Mouse (Mus musculus) G1E-ER4 (cell line): ENCODE results near the gene Hist1h2ao. TPM values are rescaled to one million over a fixed set of nuclear protein-coding genes. Genes with fewer than 3 reads are reported as not detected.
"Not testable (repeated sequence)": the region's sequence is repeated elsewhere in the genome, so short reads cannot be mapped to it uniquely, and the experiment has no call there.

Source experiments
- GATA1 ChIP-seq: IDR thresholded peaks from one replicate; pipeline ENCODE4 v1.8.0; 2012; ENCODE audit warnings: low read length, inconsistent platforms
- polyA plus RNA-seq: library from polyadenylated mRNA; stranded (reverse); fragments of >175 nt; gene quantifications from 2 replicates; pipeline ENCODE4 v1.2.3, GENCODE M21; 2012

The Hist1h2ao gene
- polyA plus RNA-seq, 1 experiment: 5,007 TPM

DNA sequence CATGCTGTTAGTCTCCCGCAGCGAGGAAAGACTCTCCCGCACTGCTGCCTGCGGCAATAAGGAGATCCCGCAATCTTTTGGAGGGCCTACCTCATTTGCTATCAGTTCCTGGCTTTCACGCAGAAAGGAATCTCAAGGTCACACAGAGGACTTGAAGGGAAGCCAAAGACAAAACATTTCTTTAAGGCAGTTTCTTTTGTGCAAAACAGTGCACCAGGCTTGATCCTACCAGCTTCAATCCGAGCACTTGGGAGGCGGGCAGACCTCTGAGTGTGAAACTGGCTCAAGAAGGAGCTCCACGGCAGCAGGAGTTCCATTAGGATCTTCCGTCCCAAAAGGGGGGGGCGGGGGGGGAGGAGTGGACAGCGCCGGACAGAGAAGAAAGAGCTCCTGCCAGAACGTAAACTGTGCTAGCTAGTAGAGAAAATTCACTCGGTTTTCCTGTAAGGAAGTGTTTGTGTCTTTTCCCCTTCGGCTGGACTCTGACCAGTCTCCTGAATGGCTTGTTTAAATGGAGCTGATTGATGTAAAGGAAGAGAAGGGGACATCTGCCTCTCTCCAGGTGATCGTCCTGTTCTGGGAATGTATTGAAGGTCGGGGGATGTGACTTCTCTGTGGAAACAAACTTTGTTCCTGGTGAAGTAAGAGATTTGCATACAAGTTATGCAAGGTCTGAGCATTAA is 19.5 kb upstream of the Hist1h2ao start:
- TF ChIP-seq GATA1: no peak

DNA sequence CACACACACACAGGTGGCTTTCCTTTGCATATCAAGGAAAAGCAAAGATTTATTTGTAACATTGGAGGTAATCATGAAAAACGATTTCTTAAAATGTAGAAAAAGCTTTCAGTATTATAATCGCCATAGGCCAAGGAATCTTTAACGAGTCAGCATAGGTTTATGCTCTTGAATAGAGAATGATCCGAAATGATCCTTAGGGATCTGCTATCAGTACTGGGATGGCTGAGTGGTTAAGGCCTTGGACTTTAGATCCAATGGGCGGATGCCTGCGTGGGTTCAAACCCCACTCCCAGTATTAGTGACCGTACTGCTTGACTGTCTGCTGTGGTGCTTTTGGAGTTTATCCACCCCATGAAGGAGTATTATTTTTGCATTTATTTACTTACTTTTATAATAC is 14.7 kb upstream of the Hist1h2ao start:
- TF ChIP-seq GATA1: no peak

DNA sequence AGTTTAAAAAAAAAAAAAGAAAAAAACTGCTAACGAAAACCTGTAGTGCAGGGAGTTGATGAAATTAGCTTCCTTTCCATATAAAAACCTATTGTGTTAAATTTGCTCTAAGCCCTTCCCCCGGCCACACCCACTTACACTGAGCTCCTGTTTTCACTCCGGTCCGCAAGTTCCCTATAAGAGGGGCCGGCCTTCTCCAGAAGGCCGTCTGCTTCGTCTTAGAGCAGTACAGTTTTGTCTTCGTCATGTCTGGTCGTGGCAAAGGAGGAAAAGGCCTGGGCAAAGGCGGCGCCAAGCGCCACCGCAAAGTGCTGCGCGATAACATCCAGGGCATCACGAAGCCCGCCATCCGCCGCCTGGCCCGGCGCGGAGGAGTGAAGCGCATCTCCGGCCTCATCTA is 1.3 kb downstream of the Hist1h2ao start, which contains the start of gene Hist1h4m:
Hist1h4m (plus strand) TSS at position 208 of the 400 bp plus-strand sequence.
- TF ChIP-seq GATA1: not testable (repeated sequence)

DNA sequence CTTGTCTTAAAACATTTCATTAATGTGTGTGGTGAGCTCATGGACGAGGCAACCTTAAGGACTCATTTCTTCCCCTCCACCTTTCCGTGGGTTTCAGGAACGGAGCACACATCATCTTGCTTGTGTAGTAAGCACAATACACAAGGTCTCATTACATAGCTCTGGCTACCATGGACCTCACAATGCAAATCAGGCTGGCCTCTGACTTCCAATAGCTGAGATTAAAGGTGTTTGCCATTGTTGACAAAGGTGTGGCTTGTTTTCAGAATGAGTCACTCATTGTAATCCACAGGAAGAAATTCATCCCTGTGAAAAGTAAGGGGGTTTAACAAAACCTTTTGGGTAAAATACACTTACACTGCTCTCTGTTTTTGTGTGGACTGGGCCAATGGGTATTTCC is 18.2 kb downstream of the Hist1h2ao start:
- TF ChIP-seq GATA1: no peak

DNA sequence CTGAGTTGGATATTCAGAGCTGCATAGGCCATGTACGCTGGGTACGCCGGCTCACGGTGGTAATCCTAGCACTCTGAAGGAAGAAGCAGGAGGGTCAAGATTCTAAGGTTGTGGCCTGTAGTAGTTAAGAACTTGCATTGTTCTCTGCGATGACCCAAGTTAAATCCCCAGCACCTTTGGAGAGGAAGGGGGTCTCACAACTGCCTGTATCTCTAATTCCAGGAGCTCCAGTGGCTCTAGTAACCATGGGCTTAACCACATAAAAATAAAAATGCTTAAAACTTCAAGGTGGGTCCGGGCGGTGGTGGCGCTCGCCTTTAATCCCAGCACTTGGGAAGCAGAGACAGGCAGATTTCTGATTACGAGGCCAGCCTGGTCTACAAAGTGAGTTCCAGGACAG is 20.1 kb downstream of the Hist1h2ao start:
- TF ChIP-seq GATA1: no peak

DNA sequence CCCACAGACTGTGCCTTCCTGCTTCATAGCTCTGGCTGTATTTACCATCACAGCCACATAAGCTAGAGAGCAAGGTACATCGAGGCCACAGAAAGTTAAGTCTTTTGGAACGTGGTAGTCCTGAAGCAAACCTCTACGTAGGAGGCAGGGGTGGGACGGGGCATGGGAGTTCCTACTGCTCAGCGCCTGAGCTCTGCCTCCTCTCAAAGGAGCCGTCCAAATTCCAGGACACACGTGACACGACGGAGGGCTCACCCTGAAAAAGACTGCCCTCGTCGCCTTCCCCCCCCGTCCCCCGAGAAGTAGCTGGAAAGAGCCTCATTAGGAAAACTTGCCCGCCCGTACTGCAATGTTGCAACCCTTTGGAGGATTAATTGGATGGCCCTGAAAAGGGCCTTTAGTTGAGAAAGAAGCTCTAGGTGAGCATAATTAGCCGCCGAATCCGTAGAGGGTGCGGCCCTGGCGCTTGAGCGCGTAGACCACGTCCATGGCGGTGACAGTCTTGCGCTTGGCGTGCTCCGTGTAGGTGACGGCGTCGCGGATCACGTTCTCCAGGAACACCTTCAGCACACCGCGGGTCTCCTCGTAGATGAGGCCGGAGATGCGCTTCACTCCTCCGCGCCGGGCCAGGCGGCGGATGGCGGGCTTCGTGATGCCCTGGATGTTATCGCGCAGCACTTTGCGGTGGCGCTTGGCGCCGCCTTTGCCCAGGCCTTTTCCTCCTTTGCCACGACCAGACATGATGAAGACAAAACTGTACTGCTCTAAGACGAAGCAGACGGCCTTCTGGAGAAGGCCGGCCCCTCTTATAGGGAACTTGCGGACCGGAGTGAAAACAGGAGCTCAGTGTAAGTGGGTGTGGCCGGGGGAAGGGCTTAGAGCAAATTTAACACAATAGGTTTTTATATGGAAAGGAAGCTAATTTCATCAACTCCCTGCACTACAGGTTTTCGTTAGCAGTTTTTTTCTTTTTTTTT is 21.4 kb downstream of the Hist1h2ao start, which contains the start of gene Hist1h4n:
Hist1h4n (minus strand) TSS at position 779 of the 977 bp plus-strand sequence.
- TF ChIP-seq GATA1: not testable (repeated sequence)

DNA sequence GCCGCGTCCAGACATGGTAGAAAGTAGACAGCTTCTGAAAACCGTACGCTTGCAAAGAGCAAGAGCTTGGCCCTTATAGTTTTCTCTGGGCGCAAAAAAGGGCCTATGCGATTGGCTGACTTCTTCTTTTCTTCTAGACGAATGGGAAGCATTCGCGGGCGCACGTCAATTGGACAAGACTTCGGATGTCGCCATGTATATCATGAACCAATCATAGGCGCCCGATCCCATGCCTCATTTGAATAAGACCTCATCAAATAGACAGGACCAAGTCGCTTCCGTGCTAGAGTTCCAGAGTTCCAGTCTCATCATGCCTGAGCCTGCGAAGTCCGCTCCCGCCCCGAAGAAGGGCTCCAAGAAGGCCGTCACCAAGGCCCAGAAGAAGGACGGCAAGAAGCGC is 23.2 kb downstream of the Hist1h2ao start, which contains the start of the genes Hist1h2ap and Hist1h2br:
Hist1h2ap (minus strand) TSS at position 47 of the 400 bp plus-strand sequence.
Hist1h2br (plus strand) TSS at position 283 of the 400 bp plus-strand sequence.
- not testable (repeated sequence) for TF ChIP-seq GATA1

DNA sequence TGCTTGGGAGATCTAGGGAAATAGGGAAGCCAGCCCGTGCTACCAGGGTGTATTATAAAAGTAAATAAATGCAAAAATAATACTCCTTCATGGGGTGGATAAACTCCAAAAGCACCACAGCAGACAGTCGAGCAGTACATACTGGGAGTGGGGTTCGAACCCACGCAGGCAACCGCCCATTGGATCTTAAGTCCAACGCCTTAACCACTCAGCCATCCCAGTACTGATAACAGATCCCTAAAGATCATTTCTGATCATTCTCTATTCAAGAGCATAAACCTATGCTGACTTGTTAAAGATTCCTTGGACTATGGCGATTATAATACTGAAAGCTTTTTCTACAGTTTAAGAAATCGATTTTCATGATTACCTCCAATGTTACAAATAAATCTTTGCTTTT is 37.6 kb downstream of the Hist1h2ao start:
- TF ChIP-seq GATA1: no peak

DNA sequence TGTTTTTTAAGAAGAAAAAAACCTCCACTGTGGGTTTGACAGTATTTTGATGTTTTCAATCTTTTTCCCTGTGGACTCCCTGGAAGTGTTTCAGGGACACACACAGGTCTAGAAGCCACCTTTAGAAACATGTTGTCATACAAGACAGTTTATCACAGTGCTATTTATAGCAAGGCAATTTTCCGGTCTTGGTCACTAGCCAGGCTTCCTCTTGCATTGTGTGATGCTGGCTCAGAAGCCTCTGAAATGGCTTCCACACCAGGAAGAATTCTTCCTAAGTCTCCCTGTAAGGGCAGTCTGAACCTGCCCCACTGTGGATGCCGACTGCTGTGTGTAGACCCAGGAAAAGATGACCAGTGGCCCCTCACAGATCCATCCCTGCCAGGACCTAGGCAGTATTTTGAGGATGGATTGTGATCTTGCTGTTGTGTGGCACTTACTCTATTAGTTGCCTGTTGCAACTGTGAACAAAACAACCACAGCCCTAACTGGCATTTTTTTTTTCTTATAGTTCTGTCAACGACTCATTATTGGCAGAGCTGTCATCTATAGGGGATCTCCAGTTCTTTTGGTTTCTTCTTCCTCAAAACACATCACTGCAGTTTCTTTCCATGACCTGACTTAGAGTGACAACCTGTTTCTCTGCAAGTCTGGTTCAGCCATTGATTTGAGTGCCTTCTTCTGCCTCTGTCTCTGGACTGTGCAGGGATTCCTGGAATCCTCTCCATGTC is 42.1 kb downstream of the Hist1h2ao start:
- TF ChIP-seq GATA1: no peak

DNA sequence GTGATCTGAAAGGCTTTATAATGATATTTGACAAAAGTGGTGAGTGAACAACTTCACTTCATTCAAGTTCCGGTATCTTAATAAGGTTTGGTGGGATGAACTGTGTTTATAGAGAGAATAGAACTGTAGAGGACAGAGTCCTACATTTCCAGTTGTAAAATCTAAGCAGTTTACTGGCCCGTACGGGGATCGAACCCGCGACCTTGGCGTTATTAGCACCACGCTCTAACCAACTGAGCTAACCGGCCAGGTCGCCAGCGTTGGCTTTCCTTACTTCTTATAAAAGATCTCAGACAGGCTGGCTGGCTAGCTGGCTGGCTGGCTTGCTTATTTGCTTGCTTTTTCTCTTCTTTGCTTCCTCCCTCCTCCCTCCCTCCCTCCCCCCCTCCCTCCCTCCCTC is 44.9 kb downstream of the Hist1h2ao start:
- no peak for TF ChIP-seq GATA1

DNA sequence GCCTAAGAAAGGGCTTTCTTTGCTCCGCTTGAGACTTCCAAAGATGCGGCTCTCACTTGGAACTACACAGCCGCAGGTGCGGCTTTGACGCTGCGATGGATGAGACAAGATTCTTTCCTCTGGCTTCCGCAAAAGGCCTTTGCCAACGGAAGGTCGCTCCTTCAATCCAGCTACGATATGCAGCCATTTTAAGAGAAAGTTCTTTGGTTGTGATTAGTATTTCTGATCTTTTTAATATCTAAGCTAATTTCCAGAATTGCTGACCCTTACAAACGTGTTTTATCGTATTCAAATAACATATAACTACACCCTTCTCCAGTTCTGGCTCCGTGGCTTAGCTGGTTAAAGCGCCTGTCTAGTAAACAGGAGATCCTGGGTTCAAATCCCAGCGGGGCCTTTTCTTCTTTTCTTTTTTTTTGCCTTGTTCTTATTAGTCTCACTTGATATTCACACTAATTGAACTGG is 45.5 kb downstream of the Hist1h2ao start:
- no peak for TF ChIP-seq GATA1

Other genes starting within 250 kb of the Hist1h2ao start
- gene Olfr1364, start 228.7 kb upstream of the Hist1h2ao start, polyA plus RNA-seq: not detected in 2 replicates
- gene Olfr1362, start 196.4 kb upstream of the Hist1h2ao start, polyA plus RNA-seq: not detected in 2 replicates
- gene Olfr11, start 167.9 kb upstream of the Hist1h2ao start, polyA plus RNA-seq: not detected in 2 replicates
- not detected in 2 replicates for gene Olfr1361, start 147.1 kb upstream of the Hist1h2ao start, polyA plus RNA-seq
- gene Olfr1360, start 133.1 kb upstream of the Hist1h2ao start, polyA plus RNA-seq: not detected in 2 replicates
- not detected in 2 replicates for gene Olfr1359, start 112.4 kb upstream of the Hist1h2ao start, polyA plus RNA-seq
- gene Hist1h2bl, start 94.3 kb upstream of the Hist1h2ao start, polyA plus RNA-seq: 9.8 and 10.6 TPM in 2 replicates
- 372 and 421 TPM in 2 replicates for gene Hist1h2ai, start 94.0 kb upstream of the Hist1h2ao start, polyA plus RNA-seq
- gene Hist1h3h, start 92.8 kb upstream of the Hist1h2ao start, polyA plus RNA-seq: 53.9 and 54.4 TPM in 2 replicates
- gene Hist1h2bm, start 88.4 kb upstream of the Hist1h2ao start, polyA plus RNA-seq: 1.9 and 2.1 TPM in 2 replicates
- 1.9 and 2.4 TPM in 2 replicates for gene Hist1h4j, start 75.4 kb upstream of the Hist1h2ao start, polyA plus RNA-seq
- 22.6 and 25.4 TPM in 2 replicates for gene Hist1h4k, start 60.0 kb upstream of the Hist1h2ao start, polyA plus RNA-seq
- 69.0 and 85.5 TPM in 2 replicates for gene Hist1h2ak, start 56.6 kb upstream of the Hist1h2ao start, polyA plus RNA-seq
- 1.4 and 1.7 TPM in 2 replicates for gene Hist1h2bn, start 56.3 kb upstream of the Hist1h2ao start, polyA plus RNA-seq
- 3.3 and 4.5 TPM in 2 replicates for gene Hist1h1b, start 29.8 kb upstream of the Hist1h2ao start, polyA plus RNA-seq
- gene Hist1h3i, start 27.1 kb upstream of the Hist1h2ao start, polyA plus RNA-seq: 36.7 and 37.8 TPM in 2 replicates
- gene Hist1h2an, start 23.2 kb upstream of the Hist1h2ao start, polyA plus RNA-seq: 16.6 and 26.9 TPM in 2 replicates
- 5.5 and 8.7 TPM in 2 replicates for gene Hist1h2bp, start 23.0 kb upstream of the Hist1h2ao start, polyA plus RNA-seq
- 14.0 and 15.0 TPM in 2 replicates for gene Hist1h2bq, start 268 bp upstream of the Hist1h2ao start, polyA plus RNA-seq
- gene Hist1h4m, start 1.3 kb downstream of the Hist1h2ao start, polyA plus RNA-seq: 6.1 and 9.7 TPM in 2 replicates
- 16.6 and 26.1 TPM in 2 replicates for gene Hist1h4n, start 21.7 kb downstream of the Hist1h2ao start, polyA plus RNA-seq
- gene Hist1h2ap, start 23.0 kb downstream of the Hist1h2ao start, polyA plus RNA-seq: 9,534 and 19,469 TPM in 2 replicates
- 13.3 and 14.2 TPM in 2 replicates for gene Hist1h2br, start 23.3 kb downstream of the Hist1h2ao start, polyA plus RNA-seq
- gene Zfp184, start 134.6 kb downstream of the Hist1h2ao start, polyA plus RNA-seq: 0.03 and 0.06 TPM in 2 replicates
- gene Pom121l2, start 170.7 kb downstream of the Hist1h2ao start, polyA plus RNA-seq: not detected in 2 replicates
- 0.49 and 0.73 TPM in 2 replicates for gene Prss16, start 199.3 kb downstream of the Hist1h2ao start, polyA plus RNA-seq
- gene Hist1h2ah, start 225.1 kb downstream of the Hist1h2ao start, polyA plus RNA-seq: 3,459 and 5,297 TPM in 2 replicates
- 15.3 and 22.3 TPM in 2 replicates for gene Hist1h2bk, start 225.4 kb downstream of the Hist1h2ao start, polyA plus RNA-seq
- 14.0 and 14.4 TPM in 2 replicates for gene Hist1h4i, start 230.9 kb downstream of the Hist1h2ao start, polyA plus RNA-seq
- gene Hist1h2ag, start 232.5 kb downstream of the Hist1h2ao start, polyA plus RNA-seq: 29.1 and 41.5 TPM in 2 replicates
- 16.2 and 22.5 TPM in 2 replicates for gene Hist1h2bj, start 232.7 kb downstream of the Hist1h2ao start, polyA plus RNA-seq